14 mouse cellular contexts compared by ENCODE assay signal in the genomic region with DNA sequence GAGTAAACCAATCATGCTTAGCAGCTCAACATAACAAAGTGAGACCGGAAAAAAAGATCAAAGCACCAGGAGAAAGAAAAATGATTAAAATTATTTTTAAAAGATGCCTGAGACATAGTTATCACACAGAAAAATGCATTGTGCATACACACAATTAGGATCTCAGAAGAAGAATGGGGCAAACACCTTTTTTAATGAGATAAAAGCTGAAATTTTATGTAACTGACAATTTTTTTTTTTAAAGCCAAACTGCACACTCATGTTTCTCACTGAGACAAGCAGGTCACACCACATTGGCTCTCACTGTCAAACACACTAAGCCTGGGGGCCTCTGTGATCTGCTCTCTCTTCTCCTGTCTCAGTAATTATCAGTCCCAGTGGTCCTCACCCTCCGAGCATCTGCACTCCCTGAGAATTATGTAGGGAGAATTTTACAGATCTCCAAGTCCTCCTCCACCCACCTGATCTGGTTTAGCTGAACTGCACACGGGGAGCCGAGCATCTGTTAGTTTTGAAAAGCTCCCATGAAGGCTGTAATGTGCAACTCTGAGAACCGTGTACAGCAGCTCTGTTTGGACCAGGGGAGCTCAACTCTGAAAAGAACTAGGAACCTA. TPM values are rescaled to one million over a fixed set of nuclear protein-coding genes. Genes with fewer than 3 reads are reported as not detected.
A peak's percentile ranks its signal among the peaks of the same experiment; 100 is the strongest.
DNase-seq lines count a peak whose midpoint lies in the region; ATAC-seq lines count a peak whose summit lies in the region.
"Had no signal": no experiment of that assay in that cellular context is flagged by ENCODE, and none has a peak within 500 bp of the region (broad histone marks: within the 10 kb centered on the region; RNA-seq: fewer than 3 reads in every experiment).

No protein-coding gene starts in this region.

- no peak for ATAC-seq in megakaryocyte, adult 5-6 weeks (ENCODE audit: poor library complexity, severe bottlenecking)
- ATAC-seq: forebrain, embryonic 15.5 days; intestine, embryonic 16.5 days; lung, postnatal 0 days had no signal

- peak; percentile 59 for DNase-seq in heart, adult 11 months
- DNase-seq in heart, postnatal 36 days: no peak
- DNase-seq in left cerebral cortex, postnatal 25 days (ENCODE audit: low spot score in 2 of 2): peak; percentile 27 to 69
- no peak for DNase-seq in left cerebral cortex, postnatal 4 days
- peak; percentile 38 for DNase-seq in right cerebral cortex, postnatal 25 days
- no peak for DNase-seq in right cerebral cortex, postnatal 14 days
- DNase-seq: adrenal gland, postnatal 36 days; cerebellum, adult 9-10 months; gastrocnemius, postnatal 14 days; thymus, postnatal 36 days had no signal

- intact Hi-C loops in heart, postnatal 36 days (cut with DNase I): no loop called here
- intact Hi-C loops in left cerebral cortex, postnatal 25 days (cut with DNase I): no loop called here
- intact Hi-C loops in left cerebral cortex, postnatal 4 days (cut with DNase I): no loop called here

RNA-seq across cellular contexts. Expression of a gene that starts 9.0 kb away (rescaled TPM):
- total RNA-seq in heart, postnatal 36 days (2021): 1 to 10 TPM; 4.0 to 4.5 TPM
- 1 to 10 TPM; 5.3 to 6.0 TPM for total RNA-seq in left cerebral cortex, postnatal 25 days (2021)
- total RNA-seq in left cerebral cortex, postnatal 4 days (2021): 1 to 10 TPM; 3.2 TPM
- total RNA-seq in megakaryocyte, adult 5-6 weeks (2015): 194 and 206 TPM in 2 replicates
- total RNA-seq in megakaryocyte, adult 5-6 weeks (2017): 27.6 and 49.7 TPM in 2 replicates

Comparison
In these comparisons a context has a peak if more than half of its experiments do, and no peak if none do; other contexts are left out.
1. DNase-seq: peak in heart, adult 11 months (single experiment), left cerebral cortex, postnatal 25 days (2 of 2) and right cerebral cortex, postnatal 25 days (single experiment); none in heart, postnatal 36 days (0 of 2), left cerebral cortex, postnatal 4 days (single experiment) and right cerebral cortex, postnatal 14 days (single experiment).
2. RNA of a gene that starts 9.0 kb away (total RNA-seq): 27.6 to 206 TPM in megakaryocyte, adult 5-6 weeks; 5.3 to 6.0 TPM in left cerebral cortex, postnatal 25 days, 4.0 to 4.5 TPM in heart, postnatal 36 days and 3.2 TPM in left cerebral cortex, postnatal 4 days; every median in the first group is over 4 times any median in the second.